Mouse (Mus musculus) cerebellum, adult 11 months (tissue): ENCODE data around the gene Gm5737.
A peak's percentile ranks its signal among the peaks of the same experiment; 100 is the strongest.

Experiments used
- DNase-seq: peaks from one replicate; pipeline ENCODE4 v3.0.0; 2022

Gm5737 gene

DNA sequence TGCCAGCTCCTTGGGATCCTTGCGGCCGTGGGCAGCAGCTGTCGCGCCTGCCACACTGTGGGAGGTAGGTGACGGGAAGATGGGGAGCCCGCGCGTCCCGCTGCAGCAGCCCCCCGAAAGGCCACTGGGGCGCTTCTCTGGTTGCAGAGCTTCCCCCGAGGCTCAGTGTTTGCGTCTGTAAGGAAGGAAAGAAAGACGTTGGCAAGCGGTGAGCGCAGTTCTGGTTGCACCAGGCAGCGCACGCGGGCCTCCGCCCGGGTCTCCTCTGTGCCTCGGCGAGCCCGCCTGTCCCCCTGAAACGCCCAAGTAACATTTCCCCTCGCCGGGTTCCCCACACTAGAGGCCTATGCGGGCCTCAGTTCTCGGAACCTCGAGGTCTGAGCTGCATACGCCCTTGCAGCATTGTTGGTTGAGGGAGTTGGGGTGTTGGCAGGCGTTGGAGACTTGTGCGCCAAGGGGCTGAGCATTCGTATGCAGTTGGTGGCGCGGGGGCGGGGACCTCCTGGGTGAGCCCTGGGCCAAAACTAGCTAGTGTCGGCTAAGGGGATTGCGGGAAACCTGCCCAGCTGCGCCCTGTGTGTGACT is 31.0 kb downstream of the Gm5737 start:
- DNase-seq = peak; percentile 81

GRCm38 (mm10) chr7:120843852-120844435 is 31.8 kb downstream of the Gm5737 start:
- no peak for DNase-seq

GRCm38 (mm10) chr7:120844689-120845088 is 32.5 kb downstream of the Gm5737 start:
- DNase-seq = no peak

DNA sequence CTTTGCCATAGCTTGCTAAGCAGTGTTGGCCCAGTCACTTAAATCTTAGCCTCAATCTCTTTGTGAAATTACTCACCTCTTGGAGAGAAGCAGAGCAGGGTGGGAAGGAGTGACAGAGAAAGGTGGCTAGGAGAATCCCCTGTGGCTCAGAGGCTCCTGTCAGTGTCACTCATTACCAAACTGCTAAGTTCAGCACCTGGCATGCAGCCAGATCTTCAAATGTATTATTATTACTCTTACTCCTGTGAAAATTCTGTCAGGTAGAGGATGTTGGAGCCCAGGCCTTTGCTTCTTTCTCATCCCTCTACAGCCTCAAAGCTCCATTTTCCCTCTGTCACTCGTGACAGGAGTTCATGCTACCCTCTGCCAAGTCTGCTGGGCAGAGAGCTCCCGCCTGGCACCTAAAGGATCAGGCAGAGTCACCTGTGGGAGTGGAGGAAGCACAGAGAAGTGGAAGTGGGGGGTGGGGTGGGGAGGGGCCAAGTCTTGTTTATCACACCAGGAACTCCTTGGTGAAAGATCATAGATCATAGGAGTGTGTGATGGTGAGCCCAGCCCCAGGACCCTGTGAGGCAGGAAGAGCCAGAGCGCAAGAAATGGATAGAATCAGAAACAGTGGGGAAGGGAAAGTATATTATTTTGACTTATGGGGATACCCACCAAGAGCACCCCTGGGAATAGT is 36.8 kb downstream of the Gm5737 start:
- DNase-seq = no peak

GRCm38 (mm10) chr7:120850165-120850564 is 38.0 kb downstream of the Gm5737 start:
- DNase-seq = no peak

GRCm38 (mm10) chr7:120859854-120860253 is 47.7 kb downstream of the Gm5737 start:
- DNase-seq = no peak

DNA sequence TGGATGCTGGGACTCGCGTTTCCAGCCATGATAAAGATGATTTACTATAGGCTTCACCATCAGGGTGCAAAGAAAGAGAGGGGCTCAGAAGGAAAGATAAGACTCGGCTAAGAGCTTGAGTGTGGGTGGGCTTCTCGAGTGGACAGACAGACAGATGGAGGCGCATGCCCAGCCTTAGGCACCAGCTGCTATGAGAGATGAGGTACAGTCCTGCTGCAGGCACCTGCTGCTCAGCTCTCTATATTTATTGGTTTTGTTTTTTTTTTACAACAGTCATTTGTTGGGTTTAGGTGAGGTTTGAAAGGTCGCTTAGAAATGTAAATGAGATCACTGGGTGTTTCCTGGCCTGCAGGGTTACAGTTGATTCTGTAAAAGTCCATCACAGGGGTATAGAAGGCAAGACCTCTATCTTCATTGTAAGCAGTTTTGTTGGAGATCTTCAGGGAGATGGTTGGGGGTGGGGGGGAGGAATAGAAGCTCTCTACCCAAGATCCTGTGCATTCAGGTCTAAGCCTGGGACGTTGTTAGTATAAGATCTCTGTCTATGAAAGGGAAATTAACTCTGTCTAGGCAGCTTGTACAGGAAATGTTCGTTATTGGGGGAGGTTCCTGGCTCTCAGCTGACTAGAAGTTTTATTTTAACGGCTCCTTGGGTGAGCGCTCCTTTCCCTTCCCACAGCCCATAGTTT is 48.8 kb downstream of the Gm5737 start:
- no peak for DNase-seq

- no peak for DNase-seq
Observed at GRCm38 (mm10) chr7:120861488-120862047, 49.4 kb downstream of the Gm5737 start.

GRCm38 (mm10) chr7:120862196-120862595 is 50.0 kb downstream of the Gm5737 start:
- no peak for DNase-seq

- no peak for DNase-seq
Observed at GRCm38 (mm10) chr7:120862626-120863025, 50.5 kb downstream of the Gm5737 start.

DNA sequence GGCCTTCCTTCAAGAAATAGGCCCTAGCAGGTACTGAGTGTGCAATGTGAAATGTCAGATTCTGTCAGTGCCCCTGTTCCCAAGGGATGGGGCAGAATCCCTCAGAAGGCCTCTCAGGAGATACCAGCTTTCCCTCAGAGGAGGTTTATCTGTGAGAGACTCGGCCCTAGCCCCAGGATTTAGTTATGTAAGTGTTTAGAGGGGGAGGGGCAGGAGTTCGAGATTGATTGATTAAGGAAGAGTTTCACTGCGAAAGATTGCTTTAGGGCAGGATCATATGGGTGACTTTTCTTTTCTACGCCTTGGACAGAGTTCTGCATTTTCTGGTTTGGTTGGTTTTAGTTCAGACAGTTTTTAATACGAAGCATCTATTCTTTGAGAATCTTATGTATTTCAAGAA is 51.3 kb downstream of the Gm5737 start:
- DNase-seq = no peak

DNA sequence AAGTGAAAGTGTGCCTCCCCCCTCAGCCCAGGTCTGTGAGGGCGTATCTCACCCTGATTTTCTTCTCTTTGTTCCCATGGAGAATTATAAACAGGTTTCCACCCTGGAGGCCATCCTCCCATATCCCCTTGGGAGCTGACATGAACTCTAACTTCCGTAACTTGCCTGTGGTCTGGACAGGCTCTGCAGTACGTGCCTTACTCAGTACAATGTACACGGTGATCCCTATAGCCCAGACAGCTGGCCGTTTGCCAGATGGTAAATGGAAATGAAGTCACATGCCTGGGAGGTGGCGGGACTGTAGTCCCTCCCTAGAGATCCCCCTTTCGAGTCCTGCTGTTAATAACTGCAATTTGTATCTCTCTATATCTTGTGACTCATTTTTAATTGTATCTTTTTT is 52.9 kb downstream of the Gm5737 start:
- no peak for DNase-seq

- DNase-seq = no peak
Observed at GRCm38 (mm10) chr7:120865832-120866231, 53.7 kb downstream of the Gm5737 start.

DNA sequence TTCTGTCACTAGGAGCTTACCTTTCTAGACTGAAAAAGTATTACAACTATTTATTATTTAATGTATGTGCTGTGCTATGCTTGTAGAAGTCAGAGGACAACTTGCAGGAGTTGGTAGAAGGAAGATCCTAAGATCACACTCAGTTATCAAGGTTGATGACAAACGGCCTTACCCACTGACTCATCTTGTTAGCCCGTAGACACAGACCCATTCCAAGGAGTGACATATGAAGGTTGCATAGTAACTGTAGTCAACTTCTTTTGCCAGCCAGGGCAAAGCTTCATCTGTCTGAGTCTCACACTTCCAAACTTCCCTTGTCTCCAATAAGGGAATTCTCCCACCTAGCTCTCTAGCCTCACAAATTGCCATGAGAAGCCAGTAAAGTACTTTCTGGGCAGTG is 54.5 kb downstream of the Gm5737 start:
- DNase-seq = no peak

DNA sequence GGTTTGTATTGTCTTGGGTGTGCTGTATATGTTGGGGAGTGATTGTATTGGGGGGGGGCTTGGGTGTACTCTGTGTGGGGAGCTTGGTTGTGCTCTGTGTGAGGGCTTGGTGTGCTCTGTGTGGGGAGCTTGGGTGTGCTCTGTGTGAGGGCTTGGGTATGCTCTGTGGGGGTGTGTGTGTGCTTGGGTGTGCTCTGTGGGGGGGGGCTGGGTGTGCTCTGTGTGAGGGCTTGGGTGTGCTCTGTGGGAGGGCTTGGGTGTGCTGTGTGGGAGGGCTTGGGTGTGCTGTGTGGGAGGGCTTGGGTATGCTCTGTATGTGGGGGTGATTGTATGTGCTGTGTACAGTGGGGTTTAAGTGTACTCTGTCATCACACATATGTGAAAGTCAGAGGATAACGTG is 55.6 kb downstream of the Gm5737 start:
- DNase-seq = no peak

DNA sequence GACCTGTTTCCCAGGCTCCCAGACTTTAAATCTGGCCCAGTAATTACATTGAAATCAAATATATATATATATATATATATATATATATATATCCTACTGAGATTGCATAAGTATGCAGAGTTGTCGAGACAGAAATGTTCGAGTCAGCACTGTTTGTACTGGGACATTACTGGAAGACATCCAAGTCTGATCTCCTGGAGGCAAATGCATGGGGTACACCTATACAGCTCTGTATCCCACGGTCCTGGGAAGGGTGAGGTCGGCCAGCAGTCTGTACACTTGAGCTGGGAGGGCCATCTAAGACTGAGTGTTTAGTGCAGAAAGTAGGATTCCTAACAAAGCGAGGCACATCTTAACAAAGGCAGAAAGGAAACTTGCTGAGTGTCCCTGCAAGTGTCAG is 57.7 kb downstream of the Gm5737 start:
- no peak for DNase-seq

DNA sequence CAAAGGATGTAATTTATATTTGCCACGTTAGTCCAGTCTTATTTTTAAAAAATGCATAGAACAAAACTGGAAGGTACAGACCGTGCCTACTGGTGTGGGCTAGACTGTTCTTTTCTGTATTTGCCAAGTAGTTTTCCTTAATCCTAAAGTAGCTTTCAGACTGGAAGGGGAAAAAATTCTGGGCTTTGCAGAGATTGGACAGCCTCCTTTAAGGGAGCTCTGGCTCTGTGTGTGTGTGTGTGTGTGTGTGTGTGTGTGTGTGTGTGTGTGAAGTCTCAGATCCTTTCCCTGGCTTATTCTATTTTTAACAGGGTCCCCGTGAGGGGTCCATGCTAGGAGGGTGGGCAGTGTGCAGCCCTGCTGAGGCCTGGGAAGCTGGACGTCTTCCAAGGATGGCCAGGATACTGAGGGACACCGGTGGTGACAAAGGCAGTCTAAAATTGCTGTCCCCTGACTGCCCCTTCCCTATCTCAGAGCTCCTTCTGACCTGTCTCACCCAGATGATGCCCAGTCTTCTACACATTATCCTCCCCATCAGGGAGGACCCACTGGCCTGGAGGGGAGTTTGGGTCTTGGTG is 58.4 kb downstream of the Gm5737 start:
- no peak for DNase-seq

GRCm38 (mm10) chr7:120873083-120873482 is 60.9 kb downstream of the Gm5737 start:
- DNase-seq = no peak

GRCm38 (mm10) chr7:120874021-120874420 is 61.9 kb downstream of the Gm5737 start:
- no peak for DNase-seq

- DNase-seq = no peak
Observed at GRCm38 (mm10) chr7:120874764-120875539, 62.8 kb downstream of the Gm5737 start.

- DNase-seq = no peak
Observed at GRCm38 (mm10) chr7:120875540-120876388, 63.6 kb downstream of the Gm5737 start.
